Mouse (Mus musculus) heart, embryonic 15.5 days (tissue): ENCODE measurements around the gene Slc7a4. TPM values are rescaled to one million over a fixed set of nuclear protein-coding genes. Genes with fewer than 3 reads are reported as not detected.
"Not testable (repeated sequence)": the region's sequence is repeated elsewhere in the genome, so short reads cannot be mapped to it uniquely, and the experiment has no call there.

Experiments used
- ATAC-seq: fragments of 200-750 bp; cut with Nextera tagmentation; replicated peaks from 2 replicates; pipeline ENCODE4 v1.8.0; 2017; ENCODE audit warnings: low read depth, moderate TSS enrichment; ENCODE audit not compliant: insufficient number of reproducible peaks, insufficient read depth, low FRiP score
- H3K27ac ChIP-seq: fragments of 300-500 bp; sonication (generic); 2 replicates; pipeline ENCODE4 v1.5.1; 2015; ENCODE audit warnings: mild to moderate bottlenecking, inconsistent platforms
- H3K27me3 ChIP-seq: fragments of 300-500 bp; sonication (generic); 2 replicates; pipeline ENCODE4 v1.6.1; 2015; ENCODE audit warnings: inconsistent platforms
- H3K36me3 ChIP-seq: fragments of 300-500 bp; sonication (generic); 2 replicates; pipeline ENCODE4 v1.6.1; 2015; ENCODE audit warnings: mild to moderate bottlenecking, inconsistent platforms
- H3K4me1 ChIP-seq: fragments of 300-500 bp; sonication (generic); replicated peaks from 2 replicates; pipeline ENCODE4 v1.6.1; 2015; ENCODE audit warnings: inconsistent platforms
- H3K4me2 ChIP-seq: fragments of 300-500 bp; sonication (generic); 2 replicates; pipeline ENCODE4 v1.6.1; 2015; ENCODE audit warnings: inconsistent platforms, mild to moderate bottlenecking, moderate library complexity
- H3K4me3 ChIP-seq: fragments of 300-500 bp; sonication (generic); 2 replicates; pipeline ENCODE4 v1.5.1; 2015; ENCODE audit warnings: mild to moderate bottlenecking, inconsistent platforms
- H3K9ac ChIP-seq: fragments of 300-500 bp; sonication (generic); 2 replicates; pipeline ENCODE4 v1.6.1; 2015; ENCODE audit warnings: mild to moderate bottlenecking, inconsistent platforms
- H3K9me3 ChIP-seq: fragments of 300-500 bp; sonication (generic); replicated peaks from 2 replicates; pipeline ENCODE4 v1.6.1; 2016; ENCODE audit warnings: inconsistent platforms
- WGBS: fragments of 180-500 bp; shearing (Covaris S2); methylation state at CpG from one replicate; pipeline ENCODE4 v1.1.7; 2015; ENCODE audit warnings: mixed read lengths; 5-methylcytosine and 5-hydroxymethylcytosine counted together
- polyA plus RNA-seq: library from polyadenylated mRNA; unstranded; fragments of >200 nt; fragmentation: Nextera tagmentation; extraction: Ambion mirVana; gene quantifications from 2 replicates; pipeline ENCODE4 v1.2.1, GENCODE M21; 2015

Gene Slc7a4
- polyA plus RNA-seq, 1 experiment from 2014 or later: 9.5 TPM

DNA sequence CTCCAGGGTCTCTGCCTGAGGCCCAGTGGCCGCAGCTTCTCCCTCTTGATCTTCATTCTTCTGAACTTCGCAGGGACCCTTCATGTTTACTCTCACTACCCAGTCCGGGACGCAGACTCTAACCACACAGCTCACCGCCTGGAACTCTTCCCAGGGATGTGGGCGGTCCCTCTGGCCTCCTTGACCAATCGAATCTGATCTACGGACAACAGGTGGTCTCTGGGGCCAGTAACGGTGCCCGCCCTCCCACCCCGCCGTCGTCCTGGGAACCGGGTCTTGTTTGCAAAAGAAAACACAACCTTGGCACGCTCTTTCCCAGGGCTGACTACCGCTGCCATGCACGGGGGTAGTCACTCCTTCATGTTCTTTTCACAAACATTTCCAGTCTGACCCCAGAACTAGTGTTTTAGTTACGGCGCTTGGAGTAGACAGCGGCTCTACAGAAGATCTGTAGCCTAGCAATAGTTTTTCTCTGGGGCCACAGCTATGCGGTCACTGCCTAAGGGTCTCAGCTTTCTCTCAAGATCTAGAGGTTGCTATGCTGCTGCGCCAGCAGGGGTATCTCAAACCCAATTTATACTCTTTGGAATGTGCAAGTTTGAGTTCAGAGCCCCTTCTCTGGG, 21.8 kb downstream of the Slc7a4 start, which contains the start of gene Lrrc74b:
Gene Lrrc74b (minus strand): TSS at position 120 of the 623 bp plus-strand sequence.
- Histone ChIP-seq H3K4me3 (peak within 1 kb of the TSS; percentile 41), H3K9me3 (no peaks in the 10 kb centered on the region), H3K4me1 (peaks cover 34% of the 10 kb centered on the region), H3K36me3 (no peaks in the 10 kb centered on the region), H3K9ac (peak within 1 kb of the TSS; percentile 44), H3K4me2 (peak within 1 kb of the TSS; percentile 77), H3K27ac (peak within 1 kb of the TSS; percentile 54), H3K27me3 (peaks cover 11% of the 10 kb centered on the region)
- ATAC-seq: peak; percentile 60; the same call in 1 of the 2 replicates
- 3% methylated on average over 22 of the region's 22 CpGs for WGBS

- Histone ChIP-seq H3K4me3 (no peak overlapping the region), H3K27ac (no peak overlapping the region), H3K27me3 (0 out of 2 replicates have a peak, but pooled peaks cover 6% of the 10 kb centered on the region), H3K4me1 (peaks cover 45% of the 10 kb centered on the region), H3K9me3 (no peaks in the 10 kb centered on the region), H3K9ac (no peak overlapping the region), H3K36me3 (no peaks in the 10 kb centered on the region), H3K4me2 (peak overlapping the region; percentile 46; the same call in 1 of the 2 replicates)
- no peak for ATAC-seq
- 71% methylated on average over 9 of the region's 9 CpGs for WGBS
Observed at GRCm38 (mm10) chr16:17559396-17560027, 23.5 kb downstream of the Slc7a4 start.

DNA sequence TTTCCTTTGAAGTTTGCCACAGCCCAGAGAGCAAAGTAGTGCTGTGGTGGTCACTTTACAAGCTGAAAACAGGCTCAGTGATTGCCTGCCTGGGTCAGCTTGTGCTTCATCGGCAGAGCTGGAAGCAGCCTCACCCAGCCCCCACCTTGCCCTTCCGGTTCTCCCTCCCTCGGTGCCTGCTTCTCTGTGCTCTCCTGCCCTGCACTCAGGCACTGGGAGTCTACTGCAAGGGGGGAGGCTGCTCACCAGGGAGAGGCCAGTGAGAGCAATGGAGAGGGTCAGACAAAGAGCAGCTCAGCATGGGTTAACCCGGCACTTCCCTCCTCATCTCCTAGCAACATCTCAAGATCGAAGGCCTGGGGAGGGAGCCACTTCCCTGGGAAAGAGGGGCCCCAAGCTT, 24.2 kb downstream of the Slc7a4 start:
- peak overlapping the region; percentile 1; the same call in 1 of the 2 replicates for H3K27ac ChIP-seq

GRCm38 (mm10) chr16:17557947-17558480, 25.0 kb downstream of the Slc7a4 start:
- H3K9me3 ChIP-seq: no peaks in the 10 kb centered on the region
- H3K27me3 ChIP-seq: 0 out of 2 replicates have a peak, but pooled peaks cover 6% of the 10 kb centered on the region
- no peak overlapping the region for H3K9ac ChIP-seq
- no peak overlapping the region for H3K27ac ChIP-seq
- no peak for ATAC-seq
- peaks cover 54% of the 10 kb centered on the region for H3K4me1 ChIP-seq
- peak overlapping the region; percentile 46 for H3K4me2 ChIP-seq
- no peak overlapping the region for H3K4me3 ChIP-seq
- H3K36me3 ChIP-seq: no peaks in the 10 kb centered on the region
- under 1% methylated on average over 5 of the region's 5 CpGs for WGBS

More for the DNA sequence above, 24.2 kb downstream of the Slc7a4 start:
- Histone ChIP-seq H3K9me3 (no peaks in the 10 kb centered on the region), H3K9ac (no peak overlapping the region), H3K4me2 (peak overlapping the region; percentile 46), H3K27me3 (0 out of 2 replicates have a peak, but pooled peaks cover 6% of the 10 kb centered on the region), H3K4me3 (no peak overlapping the region), H3K36me3 (no peaks in the 10 kb centered on the region), H3K4me1 (peaks cover 52% of the 10 kb centered on the region)
- WGBS: 5% methylated on average over 5 of the region's 5 CpGs
- ATAC-seq: peak; percentile 19; the same call in 1 of the 2 replicates

DNA sequence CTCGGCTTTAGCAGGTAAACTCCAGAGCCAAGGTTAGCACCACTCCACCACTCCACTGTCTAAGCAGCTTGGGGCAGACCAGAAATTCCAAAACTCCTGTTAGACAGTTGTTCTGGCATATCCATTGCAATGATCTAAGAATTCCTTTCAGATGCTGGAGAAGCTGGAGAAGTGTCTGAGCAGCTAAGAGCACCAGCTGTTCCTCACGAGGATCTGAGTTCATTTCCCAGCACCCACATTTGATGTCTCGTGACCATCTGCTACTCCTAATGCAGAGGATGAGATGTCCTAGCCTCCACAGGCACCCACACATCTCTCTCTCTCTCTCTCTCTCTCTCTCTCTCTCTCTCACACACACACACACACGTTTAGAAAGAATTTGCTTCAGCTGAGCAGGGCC, 26.1 kb downstream of the Slc7a4 start:
- Histone ChIP-seq H3K9me3 (no peaks in the 10 kb centered on the region), H3K27me3 (0 out of 2 replicates have a peak, but pooled peaks cover 6% of the 10 kb centered on the region), H3K4me3 (no peak overlapping the region), H3K4me1 (peaks cover 49% of the 10 kb centered on the region), H3K27ac (no peak overlapping the region), H3K36me3 (no peaks in the 10 kb centered on the region), H3K4me2 (no peak overlapping the region), H3K9ac (no peak overlapping the region)
- ATAC-seq: no peak
- WGBS: 54% methylated on average over 4 of the region's 4 CpGs

DNA sequence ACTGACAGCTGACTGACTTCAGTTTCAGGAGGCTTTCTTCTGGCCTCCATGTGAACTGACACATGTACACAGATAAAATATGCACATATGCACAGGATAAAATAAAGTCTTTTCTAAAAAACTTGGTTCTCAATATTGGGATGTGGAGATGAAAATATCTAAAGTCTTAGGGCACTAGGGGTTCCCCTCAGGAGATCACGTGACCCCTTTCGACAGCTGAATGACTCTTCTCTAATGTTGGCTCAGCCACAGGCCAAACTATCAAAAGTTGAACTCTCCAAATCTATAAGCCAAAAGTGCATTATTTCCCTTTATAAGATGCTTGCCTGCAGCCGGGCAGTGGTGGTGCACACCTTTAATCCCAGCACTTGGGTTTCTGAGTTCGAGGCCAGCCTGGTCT, 26.8 kb downstream of the Slc7a4 start:
- peaks cover 42% of the 10 kb centered on the region for H3K4me1 ChIP-seq

DNA sequence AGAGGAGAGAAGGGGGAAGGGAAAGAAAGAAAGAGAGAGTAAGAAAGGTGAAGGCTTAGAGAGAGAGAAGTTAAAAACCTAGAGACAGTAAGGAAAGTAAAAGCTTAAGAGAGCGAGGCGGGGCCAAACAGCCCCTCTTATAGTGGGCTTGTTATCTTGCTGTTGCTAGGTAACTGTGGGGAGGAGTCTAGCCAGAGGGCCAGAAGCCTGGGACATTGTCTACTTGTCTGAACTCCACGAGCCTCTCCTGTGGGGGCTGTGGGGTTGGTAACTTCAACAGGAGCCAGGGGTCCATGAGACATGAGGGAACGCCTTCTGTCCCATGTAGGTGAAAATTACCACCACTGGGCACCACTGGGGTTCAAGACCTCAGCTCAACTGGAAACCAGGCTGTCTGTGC, 28.3 kb downstream of the Slc7a4 start:
- WGBS: 18% methylated on average over 4 of the region's 4 CpGs
- H3K9me3 ChIP-seq, H3K27me3 ChIP-seq, H3K36me3 ChIP-seq: not testable (repeated sequence)
- Histone ChIP-seq H3K4me3 (peak overlapping the region; percentile 34), H3K4me1 (peaks cover 37% of the 10 kb centered on the region), H3K4me2 (peak overlapping the region; percentile 68), H3K27ac (peak overlapping the region; percentile 75), H3K9ac (peak overlapping the region; percentile 32; the same call in 1 of the 2 replicates)
- 0 out of 2 replicates have a peak, but pooled peaks have one; percentile 23 for ATAC-seq

More for the DNA sequence above, 26.8 kb downstream of the Slc7a4 start:
- Histone ChIP-seq H3K4me2 (no peak overlapping the region), H3K9me3 (no peaks in the 10 kb centered on the region), H3K4me3 (no peak overlapping the region), H3K27ac (no peak overlapping the region), H3K9ac (no peak overlapping the region), H3K27me3 (0 out of 2 replicates have a peak, but pooled peaks cover 6% of the 10 kb centered on the region), H3K36me3 (no peaks in the 10 kb centered on the region)
- WGBS: 78% methylated on average over 4 of the region's 4 CpGs
- ATAC-seq: no peak

DNA sequence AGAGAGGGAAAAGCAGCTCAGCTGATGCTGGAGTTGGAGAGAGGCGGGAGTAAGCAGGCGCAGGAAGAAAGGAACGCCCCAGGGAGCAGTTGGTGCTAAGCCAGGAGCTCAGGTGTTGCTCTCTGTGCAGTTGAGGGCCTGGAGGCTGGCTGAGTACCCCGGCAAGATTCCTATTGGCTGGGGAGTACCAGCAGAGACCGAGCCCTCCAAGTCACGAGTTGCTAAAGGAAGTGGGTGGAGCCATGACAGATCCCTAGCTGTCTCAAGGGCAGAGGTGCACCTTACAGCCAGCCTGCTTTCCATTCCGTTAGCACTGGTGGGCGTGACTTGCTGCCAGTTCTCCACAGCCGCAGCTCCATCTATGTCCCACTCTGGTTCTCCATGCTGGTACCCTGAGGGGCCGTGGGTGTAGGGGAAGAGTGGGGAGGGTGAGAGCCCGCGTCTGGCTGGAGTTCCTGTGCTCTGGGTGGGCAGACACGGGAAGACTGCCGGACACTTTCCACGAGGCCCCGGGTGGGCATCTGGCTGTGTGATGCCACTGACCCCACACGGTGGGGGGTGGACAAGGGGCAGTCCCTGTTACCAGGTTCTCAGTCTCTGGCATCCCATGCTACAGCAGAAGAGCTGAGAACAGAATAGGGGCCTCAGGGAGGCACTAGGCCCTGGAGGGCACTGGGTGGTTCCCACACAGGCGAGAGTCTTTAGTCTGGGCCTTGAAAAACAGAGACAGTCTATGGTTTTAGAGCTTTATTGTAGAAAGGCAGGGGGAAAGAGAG, 28.9 kb downstream of the Slc7a4 start:
- H3K27ac ChIP-seq: peak overlapping the region; percentile 75
- H3K4me2 ChIP-seq: peak overlapping the region; percentile 68
- H3K4me1 ChIP-seq: peaks cover 34% of the 10 kb centered on the region
- ATAC-seq: peak; percentile 85
- H3K27me3 ChIP-seq: no peaks in the 10 kb centered on the region
- no peaks in the 10 kb centered on the region for H3K9me3 ChIP-seq
- WGBS: 8% methylated on average over 18 of the region's 18 CpGs
- H3K36me3 ChIP-seq: no peaks in the 10 kb centered on the region
- peak overlapping the region; percentile 32; the same call in 1 of the 2 replicates for H3K9ac ChIP-seq
- H3K4me3 ChIP-seq: peak overlapping the region; percentile 34

DNA sequence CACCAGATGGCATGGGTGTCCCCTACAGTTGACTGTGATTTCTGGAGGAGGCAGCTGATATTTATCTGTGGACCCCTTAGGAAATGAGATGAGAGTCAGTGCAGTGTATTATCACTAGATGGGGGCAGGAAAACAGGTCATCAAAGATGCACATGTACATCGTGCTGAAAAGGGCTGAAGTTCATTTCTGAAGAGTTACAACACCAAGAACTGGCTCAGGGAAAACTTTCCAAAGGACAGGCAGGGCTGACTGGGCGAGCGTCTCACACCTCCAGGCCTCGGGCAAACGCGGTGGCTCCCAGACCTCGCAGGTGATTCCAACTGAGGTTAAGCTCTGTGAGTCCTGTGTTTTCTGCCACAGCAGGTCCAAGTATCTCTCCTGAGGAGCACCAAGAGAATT, 30.2 kb downstream of the Slc7a4 start:
- WGBS: 62% methylated on average over 7 of the region's 7 CpGs
- H3K9ac ChIP-seq: no peak overlapping the region
- no peaks in the 10 kb centered on the region for H3K9me3 ChIP-seq
- H3K4me1 ChIP-seq: peaks cover 22% of the 10 kb centered on the region
- no peaks in the 10 kb centered on the region for H3K27me3 ChIP-seq
- ATAC-seq: no peak
- H3K4me3 ChIP-seq: no peak overlapping the region
- H3K4me2 ChIP-seq: no peak overlapping the region
- no peak overlapping the region for H3K27ac ChIP-seq
- H3K36me3 ChIP-seq: no peaks in the 10 kb centered on the region

- Histone ChIP-seq H3K4me3 (no peak overlapping the region), H3K9me3 (no peaks in the 10 kb centered on the region), H3K4me1 (no peaks in the 10 kb centered on the region), H3K4me2 (no peak overlapping the region), H3K27ac (no peak overlapping the region), H3K27me3 (peaks cover 16% of the 10 kb centered on the region), H3K9ac (no peak overlapping the region), H3K36me3 (no peaks in the 10 kb centered on the region)
- ATAC-seq: no peak
- WGBS: 60% methylated on average over 2 of the region's 2 CpGs
Observed at GRCm38 (mm10) chr16:17542632-17543031, 40.4 kb downstream of the Slc7a4 start.

DNA sequence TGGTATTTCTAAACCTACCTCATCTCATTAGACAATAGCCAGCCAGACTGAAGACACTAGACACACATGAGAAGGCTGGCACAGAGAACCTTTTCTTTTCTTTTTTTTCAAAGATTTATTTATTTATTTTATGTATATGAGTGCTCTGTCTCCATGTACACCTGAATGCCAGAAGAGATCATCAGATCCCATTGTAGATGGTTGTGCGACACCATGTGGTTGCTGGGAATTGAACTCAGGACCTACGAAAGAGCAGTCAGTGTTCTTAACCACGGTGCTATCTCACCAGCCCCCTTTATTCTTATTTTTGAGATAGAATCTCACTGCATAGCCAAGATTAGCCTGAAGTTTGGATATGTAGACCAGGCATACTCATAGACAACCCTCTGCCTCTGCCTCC, 46.4 kb downstream of the Slc7a4 start:
- 84% methylated on average over 3 of the region's 3 CpGs for WGBS

More for the DNA sequence above, 46.4 kb downstream of the Slc7a4 start:
- no peak overlapping the region for H3K9ac ChIP-seq
- no peak for ATAC-seq
- peaks cover 15% of the 10 kb centered on the region for H3K27me3 ChIP-seq
- H3K4me2 ChIP-seq: no peak overlapping the region
- no peak overlapping the region for H3K4me3 ChIP-seq
- no peak overlapping the region for H3K27ac ChIP-seq
- no peaks in the 10 kb centered on the region for H3K36me3 ChIP-seq
- no peaks in the 10 kb centered on the region for H3K9me3 ChIP-seq
- H3K4me1 ChIP-seq: peaks cover 4% of the 10 kb centered on the region
